Mouse (Mus musculus): Measurements from ENCODE around the gene Ifngr2.
A peak's percentile ranks its signal among the peaks of the same experiment; 100 is the strongest.

The Ifngr2 gene

GRCm38 (mm10) chr16:91565292-91565951, 18.6 kb downstream of the Ifngr2 start:
- no peak for DNase-seq (ENCODE audit: low spot score in 2 of 2)

- DNase-seq (ENCODE audit: low spot score in 2 of 2) = no peak
Observed at GRCm38 (mm10) chr16:91566002-91566401, 19.1 kb downstream of the Ifngr2 start.

GRCm38 (mm10) chr16:91568960-91569359, 22.1 kb downstream of the Ifngr2 start:
- no peak for DNase-seq (ENCODE audit: low spot score in 2 of 2)

- DNase-seq (ENCODE audit: low spot score in 2 of 2) = no peak
Observed at GRCm38 (mm10) chr16:91571105-91571504, 24.2 kb downstream of the Ifngr2 start.

GRCm38 (mm10) chr16:91575151-91575550, 28.3 kb downstream of the Ifngr2 start:
- no peak for DNase-seq (ENCODE audit: low spot score in 2 of 2)

- no peak for DNase-seq (ENCODE audit: low spot score in 2 of 2)
Observed at GRCm38 (mm10) chr16:91578980-91579720, 32.3 kb downstream of the Ifngr2 start.

GRCm38 (mm10) chr16:91582307-91582706, 35.4 kb downstream of the Ifngr2 start:
- DNase-seq (ENCODE audit: low spot score in 2 of 2) = no peak

- no peak for DNase-seq (ENCODE audit: low spot score in 2 of 2)
Observed at GRCm38 (mm10) chr16:91585617-91586016, 38.7 kb downstream of the Ifngr2 start.

- no peak for DNase-seq (ENCODE audit: low spot score in 2 of 2)
Observed at GRCm38 (mm10) chr16:91586244-91586643, 39.4 kb downstream of the Ifngr2 start.

GRCm38 (mm10) chr16:91587730-91588453, 41.0 kb downstream of the Ifngr2 start:
- no peak for DNase-seq (ENCODE audit: low spot score in 2 of 2)

GRCm38 (mm10) chr16:91588703-91589102, 41.8 kb downstream of the Ifngr2 start:
- DNase-seq (ENCODE audit: low spot score in 2 of 2) = no peak

- no peak for DNase-seq (ENCODE audit: low spot score in 2 of 2)
Observed at GRCm38 (mm10) chr16:91592162-91592561, 45.3 kb downstream of the Ifngr2 start.

DNA sequence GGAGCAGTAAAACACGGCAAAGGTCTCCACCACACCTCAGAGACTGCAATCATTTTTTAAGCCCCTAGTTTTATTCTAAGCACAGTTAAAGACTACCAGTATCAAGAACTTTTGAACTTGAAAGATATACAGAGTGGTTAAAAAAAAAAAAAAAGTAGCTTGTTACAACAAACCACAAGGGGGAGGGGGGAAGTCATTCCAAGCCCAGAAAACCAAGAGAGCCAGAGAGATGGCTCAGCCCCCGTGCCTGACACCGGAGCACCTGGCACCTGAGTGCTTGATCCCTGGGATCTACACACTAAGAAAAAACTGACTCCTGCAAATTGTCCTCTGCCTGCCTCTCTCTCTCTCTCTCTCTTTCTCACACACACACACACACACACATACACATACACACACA, 46.4 kb downstream of the Ifngr2 start:
- DNase-seq (ENCODE audit: low spot score in 2 of 2) = no peak

GRCm38 (mm10) chr16:91595076-91595475, 48.2 kb downstream of the Ifngr2 start:
- peak in 1 of 2 experiments; percentile 21 for DNase-seq (ENCODE audit: low spot score in 2 of 2)

DNA sequence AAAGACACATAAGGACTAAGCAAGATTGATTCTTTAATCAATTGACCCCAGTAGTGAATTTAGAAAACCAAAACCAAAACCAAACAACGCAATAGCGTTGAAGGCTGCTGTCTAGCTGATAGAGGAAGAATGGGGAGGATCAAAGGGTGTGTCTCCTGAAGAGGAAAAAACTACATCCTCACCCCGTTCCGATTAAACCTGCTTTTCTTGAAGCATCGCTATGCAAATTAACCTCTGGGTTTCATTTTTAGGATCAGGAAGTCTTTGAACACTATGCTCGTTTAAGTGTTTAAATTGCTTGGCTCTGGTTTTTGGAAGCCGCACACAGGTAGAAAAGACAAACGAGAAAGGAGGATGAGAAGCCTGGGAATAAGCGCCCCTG, 49.5 kb downstream of the Ifngr2 start:
- no peak for DNase-seq (ENCODE audit: low spot score in 2 of 2)

DNA sequence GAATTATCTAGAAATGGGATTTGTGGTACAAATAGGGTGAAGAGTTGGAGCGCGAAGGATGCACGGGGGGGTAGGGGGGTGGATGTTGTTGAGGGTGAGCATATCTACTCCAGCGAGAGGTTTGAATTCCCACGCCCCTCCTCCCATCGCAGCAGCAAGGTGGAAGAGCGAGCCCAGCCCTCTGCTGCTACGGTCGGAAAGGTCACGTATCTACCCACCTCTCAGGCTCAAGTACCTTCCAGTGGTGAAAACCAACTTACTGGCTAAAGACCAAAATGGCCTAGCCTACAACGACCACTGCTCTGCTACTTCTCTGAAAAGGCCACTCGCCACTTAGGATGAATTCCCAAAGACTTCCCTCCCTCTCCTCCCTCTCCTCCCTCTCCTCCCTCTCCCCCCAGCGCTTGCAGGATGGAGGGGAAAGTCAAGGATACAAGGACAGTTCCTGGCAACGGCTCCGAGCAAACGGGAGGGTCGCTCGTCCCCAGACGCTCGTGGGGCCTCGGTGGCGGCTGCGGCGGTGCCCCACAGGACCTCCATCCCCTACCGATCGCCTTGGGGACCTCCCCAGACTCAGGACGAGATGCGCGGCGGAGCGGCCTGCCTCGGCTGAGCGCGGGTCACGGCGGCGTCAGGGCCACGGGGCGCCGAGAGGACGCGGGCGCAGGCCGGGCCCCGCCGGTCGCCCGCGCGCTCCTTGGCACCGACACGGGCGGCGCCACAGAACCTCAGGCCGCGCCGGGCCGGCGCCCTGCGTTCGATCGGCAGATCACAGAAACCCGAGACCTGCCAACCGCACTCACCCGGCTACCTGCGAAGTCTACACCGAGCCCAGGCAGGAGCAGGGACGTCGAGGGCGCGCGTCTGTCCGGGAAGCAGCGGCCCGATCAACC, 50.2 kb downstream of the Ifngr2 start:
- DNase-seq (ENCODE audit: low spot score in 2 of 2) = no peak

DNA sequence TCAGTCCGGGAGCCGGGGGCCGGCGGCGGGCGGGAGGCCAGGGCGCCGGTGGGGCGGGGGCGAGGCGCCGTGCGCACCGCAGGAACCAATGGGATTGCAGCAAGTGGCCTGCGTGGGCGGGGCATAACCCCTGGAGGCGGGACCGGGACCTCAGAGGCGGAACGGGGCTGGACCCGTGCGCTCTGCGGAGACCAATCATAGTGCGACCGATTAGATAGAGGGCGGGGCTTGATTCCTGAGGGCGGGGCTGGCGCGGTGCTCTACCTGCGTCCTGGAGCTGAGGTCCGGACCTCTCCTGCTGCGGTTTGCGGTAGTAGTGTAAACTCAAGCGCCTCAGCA, 50.8 kb downstream of the Ifngr2 start, which contains the start of gene Tmem50b:
Gene Tmem50b, minus strand, starts transcription at position 129 of the 339 bp plus-strand sequence.
- DNase-seq (ENCODE audit: low spot score in 2 of 2) = peak; percentile 97 to 99

- DNase-seq (ENCODE audit: low spot score in 2 of 2) = no peak
Observed at GRCm38 (mm10) chr16:91599242-91599641, 52.4 kb downstream of the Ifngr2 start.

DNA sequence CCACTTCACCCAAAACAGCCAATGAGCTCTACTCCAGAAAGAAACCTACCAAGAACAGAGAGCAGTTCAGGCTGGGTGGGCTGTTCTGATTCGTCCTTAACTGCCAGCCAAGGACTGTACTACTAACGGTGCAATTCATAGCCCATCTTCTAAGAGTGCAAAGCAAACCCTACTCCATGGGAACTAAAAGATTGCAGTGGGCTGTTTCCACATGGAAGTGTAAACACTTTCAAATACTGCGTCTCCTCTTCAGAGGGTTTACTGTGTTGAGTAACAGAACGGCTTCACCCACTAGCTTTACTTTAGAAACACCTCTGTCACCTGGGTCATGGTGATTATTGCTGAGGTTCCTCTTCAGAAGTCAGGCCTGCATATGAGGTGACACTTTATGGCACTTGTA, 54.2 kb downstream of the Ifngr2 start:
- DNase-seq (ENCODE audit: low spot score in 2 of 2) = no peak

DNA sequence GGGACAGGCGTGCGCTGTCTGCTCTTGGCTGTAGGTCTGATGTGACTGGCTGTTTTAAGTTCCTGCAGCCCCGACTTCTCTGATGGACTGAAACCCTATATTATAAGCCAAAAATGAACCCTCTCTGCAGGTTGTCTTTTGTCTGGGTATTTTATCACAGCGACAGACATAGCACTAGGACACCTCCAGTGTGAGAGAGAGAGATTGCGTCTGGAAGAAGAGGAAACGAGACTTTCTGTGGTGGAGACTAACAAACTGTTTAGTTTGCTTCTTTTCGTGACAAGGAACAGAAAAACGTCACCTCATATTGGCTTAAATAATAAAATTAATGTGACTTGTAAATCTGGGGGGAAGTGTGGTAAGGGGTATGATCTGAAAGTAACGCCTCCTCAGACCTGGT, 54.8 kb downstream of the Ifngr2 start:
- DNase-seq (ENCODE audit: low spot score in 2 of 2) = no peak

GRCm38 (mm10) chr16:91605156-91605555, 58.3 kb downstream of the Ifngr2 start:
- DNase-seq (ENCODE audit: low spot score in 2 of 2) = no peak

DNA sequence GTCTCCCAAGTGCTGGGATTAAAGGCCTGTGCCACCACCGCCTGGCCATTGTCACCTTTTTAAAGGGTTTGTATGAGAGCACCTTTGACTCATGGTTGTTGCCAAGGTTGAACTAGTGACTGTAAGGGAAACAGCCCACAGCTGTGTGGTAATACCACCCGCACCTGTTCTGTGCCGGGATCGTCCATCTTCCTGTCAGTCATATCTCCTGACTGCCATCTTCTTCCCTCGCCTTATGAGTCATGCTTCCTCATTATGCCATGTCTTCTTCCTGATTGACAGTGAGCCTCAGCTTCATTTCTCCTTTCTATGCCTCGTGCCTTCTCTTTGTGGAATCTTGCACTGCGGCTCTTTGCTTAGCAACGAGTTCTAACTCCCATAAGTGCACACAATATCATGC, 60.1 kb downstream of the Ifngr2 start:
- no peak for DNase-seq (ENCODE audit: low spot score in 2 of 2)

Data from frontal cortex, postnatal 10 days (tissue).